Mouse (Mus musculus): ENCODE measurements at regions not wholly inside any gene's neighbourhood (a gene's known extent, or its start where the extent isn't known, plus 50 kb on each side); places are given as distances from the start of the nearest gene placed in this dataset.

GRCm38 (mm10) chr3:128565386-128565785 is 634.3 kb upstream of the Pitx2 start:
- TF ChIP-seq CTCF (IDR thresholded peaks at IDR 0.05; ENCODE audit: low read depth, low read length), result no peak
- no peak for TF ChIP-seq POLR2A (IDR thresholded peaks at IDR 0.05; ENCODE audit: borderline replicate concordance, low read depth, low read length)
